Mouse (Mus musculus) embryonic facial prominence, embryonic 10.5 days (tissue): ENCODE data around the gene Fam234b. TPM values are rescaled to one million over a fixed set of nuclear protein-coding genes. Genes with fewer than 3 reads are reported as not detected.

Experiments used
- DNase-seq: peaks from one replicate; pipeline ENCODE4 v3.0.0-alpha.2; 2017; ENCODE audit warnings: low spot score
- H3K27ac ChIP-seq: fragments of 300-500 bp; sonication (generic); replicated peaks from 2 replicates; pipeline ENCODE4 v1.5.1; 2016; ENCODE audit warnings: mild to moderate bottlenecking
- H3K27me3 ChIP-seq: fragments of 300-500 bp; sonication (generic); replicated peaks from 2 replicates; pipeline ENCODE4 v1.6.1; 2016; ENCODE audit warnings: low read depth, mild to moderate bottlenecking; ENCODE audit not compliant: poor library complexity, severe bottlenecking
- H3K36me3 ChIP-seq: fragments of 300-500 bp; sonication (generic); replicated peaks from 2 replicates; pipeline ENCODE4 v1.6.1; 2016; ENCODE audit warnings: mild to moderate bottlenecking, moderate library complexity
- H3K4me1 ChIP-seq: fragments of 300-500 bp; sonication (generic); 2 replicates; pipeline ENCODE4 v1.6.1; 2016
- H3K4me3 ChIP-seq: fragments of 300-500 bp; sonication (generic); 2 replicates; pipeline ENCODE4 v1.5.1; 2016; ENCODE audit warnings: mild to moderate bottlenecking, moderate library complexity
- H3K9me3 ChIP-seq: fragments of 300-500 bp; sonication (generic); 2 replicates; pipeline ENCODE4 v1.6.1; 2016; ENCODE audit warnings: mild to moderate bottlenecking
- WGBS: fragments of 180-500 bp; shearing (Covaris S2); methylation state at CpG from one replicate; pipeline ENCODE4 v1.1.7; 2016; 5-methylcytosine and 5-hydroxymethylcytosine counted together
- polyA plus RNA-seq: library from polyadenylated mRNA; unstranded; fragments of >200 nt; fragmentation: Nextera tagmentation; extraction: Ambion mirVana; gene quantifications from 2 replicates; pipeline ENCODE4 v1.2.1, GENCODE M21; 2016

Fam234b gene
- polyA plus RNA-seq, 1 experiment from 2014 or later, result 18.4 TPM

GRCm38 (mm10) chr6:135165706-135166105, 32.1 kb upstream of the Fam234b start:
- WGBS, result 83% methylated on average over 2 of the region's 2 CpGs

GRCm38 (mm10) chr6:135166262-135166661, 31.5 kb upstream of the Fam234b start:
- Histone ChIP-seq H3K27ac (no peak overlapping the region), H3K4me3 (no peak overlapping the region), H3K36me3 (no peaks in the 10 kb centered on the region), H3K27me3 (peaks cover 22% of the 10 kb centered on the region), H3K9me3 (no peaks in the 10 kb centered on the region), H3K4me1 (peaks cover 13% of the 10 kb centered on the region)
- WGBS, result 94% methylated on average over 3 of the region's 3 CpGs
- DNase-seq, result no peak

More at GRCm38 (mm10) chr6:135165706-135166105, 32.1 kb upstream of the Fam234b start:
- H3K36me3 ChIP-seq, result no peaks in the 10 kb centered on the region
- no peaks in the 10 kb centered on the region for H3K9me3 ChIP-seq
- H3K4me3 ChIP-seq, result no peak overlapping the region
- no peak for DNase-seq
- H3K27ac ChIP-seq, result no peak overlapping the region
- H3K27me3 ChIP-seq, result peaks cover 22% of the 10 kb centered on the region
- peaks cover 13% of the 10 kb centered on the region for H3K4me1 ChIP-seq

GRCm38 (mm10) chr6:135166712-135167111, 31.1 kb upstream of the Fam234b start:
- Histone ChIP-seq H3K4me3 (peak overlapping the region; percentile 67), H3K27ac (no peak overlapping the region), H3K27me3 (peaks cover 22% of the 10 kb centered on the region), H3K4me1 (peaks cover 13% of the 10 kb centered on the region), H3K9me3 (no peaks in the 10 kb centered on the region), H3K36me3 (no peaks in the 10 kb centered on the region)
- no peak for DNase-seq
- WGBS, result 64% methylated on average over 5 of the region's 5 CpGs

- WGBS, result 3% methylated on average over 46 of the region's 46 CpGs
- Histone ChIP-seq H3K9me3 (no peaks in the 10 kb centered on the region), H3K27ac (peak overlapping the region; percentile 85), H3K4me3 (peak overlapping the region; percentile 67), H3K27me3 (peaks cover 22% of the 10 kb centered on the region), H3K4me1 (peaks cover 13% of the 10 kb centered on the region), H3K36me3 (no peaks in the 10 kb centered on the region)
- peak; percentile 89 for DNase-seq
Observed at GRCm38 (mm10) chr6:135167380-135168311, 30.1 kb upstream of the Fam234b start.

- WGBS, result 72% methylated on average over 6 of the region's 6 CpGs
- Histone ChIP-seq H3K9me3 (no peaks in the 10 kb centered on the region), H3K27ac (peak overlapping the region; percentile 85), H3K4me3 (peak overlapping the region; percentile 67), H3K4me1 (peaks cover 8% of the 10 kb centered on the region), H3K27me3 (peaks cover 22% of the 10 kb centered on the region), H3K36me3 (no peaks in the 10 kb centered on the region)
- DNase-seq, result no peak
Observed at GRCm38 (mm10) chr6:135168471-135168870, 29.3 kb upstream of the Fam234b start.

- H3K36me3 ChIP-seq, result no peaks in the 10 kb centered on the region
- H3K27ac ChIP-seq, result no peak overlapping the region
- WGBS, result 91% methylated on average over 3 of the region's 3 CpGs
- H3K4me3 ChIP-seq, result no peak overlapping the region
- peaks cover 6% of the 10 kb centered on the region for H3K4me1 ChIP-seq
- H3K27me3 ChIP-seq, result peaks cover 22% of the 10 kb centered on the region
- H3K9me3 ChIP-seq, result no peaks in the 10 kb centered on the region
- no peak for DNase-seq
Observed at GRCm38 (mm10) chr6:135169246-135169645, 28.5 kb upstream of the Fam234b start.

GRCm38 (mm10) chr6:135171736-135172135, 26.0 kb upstream of the Fam234b start:
- Histone ChIP-seq H3K4me1 (peaks cover 6% of the 10 kb centered on the region), H3K4me3 (no peak overlapping the region)

GRCm38 (mm10) chr6:135175014-135175413, 22.8 kb upstream of the Fam234b start:
- H3K36me3 ChIP-seq, result no peaks in the 10 kb centered on the region
- no peaks in the 10 kb centered on the region for H3K9me3 ChIP-seq
- no peak for DNase-seq
- H3K4me3 ChIP-seq, result no peak overlapping the region
- H3K4me1 ChIP-seq, result no peaks in the 10 kb centered on the region
- H3K27me3 ChIP-seq, result 0 out of 2 replicates have a peak, but pooled peaks cover 6% of the 10 kb centered on the region
- WGBS, result 95% methylated on average over 1 of the region's 1 CpGs
- no peak overlapping the region for H3K27ac ChIP-seq

More at GRCm38 (mm10) chr6:135171736-135172135, 26.0 kb upstream of the Fam234b start:
- 68% methylated on average over 14 of the region's 14 CpGs for WGBS
- Histone ChIP-seq H3K9me3 (no peaks in the 10 kb centered on the region), H3K36me3 (no peaks in the 10 kb centered on the region), H3K27ac (no peak overlapping the region), H3K27me3 (peaks cover 8% of the 10 kb centered on the region)
- no peak for DNase-seq

- Histone ChIP-seq H3K9me3 (no peaks in the 10 kb centered on the region), H3K36me3 (no peaks in the 10 kb centered on the region), H3K27me3 (0 out of 2 replicates have a peak, but pooled peaks cover 6% of the 10 kb centered on the region), H3K4me1 (0 out of 2 replicates have a peak, but pooled peaks cover 2% of the 10 kb centered on the region), H3K27ac (no peak overlapping the region), H3K4me3 (no peak overlapping the region)
- no peak for DNase-seq
Observed at GRCm38 (mm10) chr6:135177271-135177670, 20.5 kb upstream of the Fam234b start.

GRCm38 (mm10) chr6:135178599-135178998, 19.2 kb upstream of the Fam234b start:
- Histone ChIP-seq H3K27ac (no peak overlapping the region), H3K27me3 (0 out of 2 replicates have a peak, but pooled peaks cover 12% of the 10 kb centered on the region), H3K9me3 (no peaks in the 10 kb centered on the region), H3K36me3 (no peaks in the 10 kb centered on the region), H3K4me3 (no peak overlapping the region), H3K4me1 (0 out of 2 replicates have a peak, but pooled peaks cover 2% of the 10 kb centered on the region)
- 55% methylated on average over 3 of the region's 3 CpGs for WGBS
- DNase-seq, result no peak

- no peak for DNase-seq
- Histone ChIP-seq H3K36me3 (no peaks in the 10 kb centered on the region), H3K27ac (no peak overlapping the region), H3K4me3 (no peak overlapping the region), H3K9me3 (no peaks in the 10 kb centered on the region), H3K4me1 (peaks cover 13% of the 10 kb centered on the region), H3K27me3 (0 out of 2 replicates have a peak, but pooled peaks cover 12% of the 10 kb centered on the region)
- 51% methylated on average over 5 of the region's 5 CpGs for WGBS
Observed at GRCm38 (mm10) chr6:135182925-135183324, 14.9 kb upstream of the Fam234b start.

GRCm38 (mm10) chr6:135183961-135184360, 13.8 kb upstream of the Fam234b start:
- H3K4me3 ChIP-seq, result no peak overlapping the region
- H3K4me1 ChIP-seq, result peaks cover 13% of the 10 kb centered on the region
- H3K27me3 ChIP-seq, result 0 out of 2 replicates have a peak, but pooled peaks cover 12% of the 10 kb centered on the region
- H3K27ac ChIP-seq, result no peak overlapping the region
- WGBS, result 50% methylated on average over 8 of the region's 8 CpGs
- no peaks in the 10 kb centered on the region for H3K36me3 ChIP-seq
- no peak for DNase-seq
- H3K9me3 ChIP-seq, result no peaks in the 10 kb centered on the region
